Mouse (Mus musculus) mouse trophoblast stem cell (cell line): ENCODE measurements around the gene Hoxb8.

Source experiments
- in situ Hi-C, 2 experiments: fragments of 300-500 bp; cut with MseI, MboI; formaldehyde crosslinking; loops; 2 replicates in 1 of 2; 3 replicates in 1 of 2; pipeline ENCODE4 v1.15.1; 2025

Hoxb8 gene

DNA sequence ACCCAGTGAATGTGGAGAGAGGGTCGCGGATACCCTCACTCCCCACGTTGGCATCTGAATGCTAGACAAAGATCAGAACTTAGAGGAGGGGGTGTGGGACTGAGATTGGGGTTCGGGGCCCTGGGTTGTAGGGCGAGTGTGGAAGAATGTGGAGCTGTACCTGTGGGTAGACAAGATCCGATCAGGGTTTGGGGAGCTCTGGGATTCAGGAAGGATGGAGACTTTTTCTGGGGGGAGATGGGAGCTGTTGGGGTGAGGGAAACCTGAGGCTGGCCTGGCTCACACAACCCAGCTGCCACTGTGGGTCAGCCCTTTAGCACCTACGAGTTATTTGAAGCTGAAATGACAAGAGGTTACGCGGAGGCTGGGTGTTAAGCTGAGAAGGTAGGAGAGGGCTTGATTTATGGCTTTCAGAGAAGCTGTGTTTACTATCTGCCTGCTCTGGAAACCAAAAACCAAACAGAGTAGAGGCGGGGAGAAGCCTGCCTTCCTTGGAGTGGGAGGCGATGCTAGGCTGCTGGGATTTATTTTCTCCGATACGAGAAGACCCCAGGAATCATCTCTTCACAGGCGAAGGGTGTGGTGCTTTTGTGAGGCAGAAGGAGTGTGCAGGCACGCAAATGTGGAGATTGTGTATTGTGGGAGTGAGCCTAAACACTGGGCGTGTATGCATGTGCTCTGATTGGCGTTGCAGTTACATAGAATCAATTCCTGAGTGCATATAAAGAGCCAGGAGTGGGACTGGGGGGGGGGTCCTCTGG, 51.7 kb downstream of the Hoxb8 start:
- in situ Hi-C loops = no loop called here

GRCm38 (mm10) chr11:96334002-96334364, 52.3 kb downstream of the Hoxb8 start:
- in situ Hi-C loops = no loop called here
